Mouse (Mus musculus) lung, embryonic 16.5 days (tissue): ENCODE data around the gene Wif1. TPM values are rescaled to one million over a fixed set of nuclear protein-coding genes. Genes with fewer than 3 reads are reported as not detected.
A peak's percentile ranks its signal among the peaks of the same experiment; 100 is the strongest.

Experiments
- ATAC-seq: fragments of 200-750 bp; cut with Nextera tagmentation; 2 replicates; pipeline ENCODE4 v1.8.0; 2017; ENCODE audit warnings: low read depth, mild to moderate bottlenecking, moderate library complexity
- H3K27ac ChIP-seq: fragments of 300-500 bp; sonication (generic); 2 replicates; pipeline ENCODE4 v1.5.1; 2014; ENCODE audit warnings: mild to moderate bottlenecking, control low read depth, low read length
- H3K27me3 ChIP-seq: fragments of 300-500 bp; sonication (generic); 2 replicates; pipeline ENCODE4 v1.6.1; 2014; ENCODE audit warnings: low read depth, low read length, mixed read lengths; ENCODE audit not compliant: control insufficient read depth, insufficient read depth
- H3K36me3 ChIP-seq: fragments of 300-500 bp; sonication (generic); 2 replicates; pipeline ENCODE4 v1.6.1; 2014; ENCODE audit warnings: low read length; ENCODE audit not compliant: control insufficient read depth, insufficient read depth
- H3K4me1 ChIP-seq: fragments of 300-500 bp; sonication (generic); replicated peaks from 2 replicates; pipeline ENCODE4 v1.6.1; 2014; ENCODE audit warnings: low read length, mixed read lengths; ENCODE audit not compliant: control insufficient read depth, insufficient read depth
- H3K4me2 ChIP-seq: fragments of 300-500 bp; sonication (generic); 2 replicates; pipeline ENCODE4 v1.6.1; 2014; ENCODE audit warnings: low read depth, low read length, control low read depth
- H3K4me3 ChIP-seq: fragments of 300-500 bp; sonication (generic); 2 replicates; pipeline ENCODE4 v1.5.1; 2014; ENCODE audit warnings: mild to moderate bottlenecking, low read length, control low read depth
- H3K9ac ChIP-seq: fragments of 300-500 bp; sonication (generic); 2 replicates; pipeline ENCODE4 v1.6.1; 2014; ENCODE audit warnings: low read length, control low read depth
- H3K9me3 ChIP-seq: fragments of 300-500 bp; sonication (generic); 2 replicates; pipeline ENCODE4 v1.6.1; 2016; ENCODE audit warnings: low read length; ENCODE audit not compliant: control insufficient read depth
- WGBS: fragments of 180-500 bp; shearing (Covaris S2); extraction: QIAGEN DNeasy Blood & Tissue Kit; methylation state at CpG from one replicate; pipeline ENCODE4 v1.1.7; 2014; 5-methylcytosine and 5-hydroxymethylcytosine counted together
- polyA plus RNA-seq: library from polyadenylated mRNA; unstranded; fragments of >200 nt; fragmentation: Nextera tagmentation; extraction: Ambion mirVana; gene quantifications from 2 replicates; pipeline ENCODE4 v1.2.1, GENCODE M21; 2015

The Wif1 gene
- 22.0 and 22.7 TPM in 2 replicates for polyA plus RNA-seq

GRCm38 (mm10) chr10:121033826-121034568 is at the start of gene Wif1:
Wif1 (plus strand) TSS chr10:121033960.
- Histone ChIP-seq H3K36me3 (no peaks in the 10 kb centered on the region), H3K27me3 (peaks cover 11% of the 10 kb centered on the region), H3K4me3 (peak within 1 kb of the TSS; percentile 65), H3K27ac (no peak within 1 kb of the TSS), H3K4me2 (peak within 1 kb of the TSS; percentile 90), H3K4me1 (peaks cover 10% of the 10 kb centered on the region), H3K9ac (peak within 1 kb of the TSS; percentile 63), H3K9me3 (no peaks in the 10 kb centered on the region)
- ATAC-seq = peak; percentile 95
- WGBS = 2% methylated on average over 40 of the region's 49 CpGs

- Histone ChIP-seq H3K27me3 (no peaks in the 10 kb centered on the region), H3K4me2 (no peak overlapping the region), H3K9me3 (no peaks in the 10 kb centered on the region), H3K4me3 (no peak overlapping the region), H3K9ac (no peak overlapping the region), H3K27ac (no peak overlapping the region), H3K4me1 (no peaks in the 10 kb centered on the region), H3K36me3 (no peaks in the 10 kb centered on the region)
- 70% methylated on average over 2 of the region's 2 CpGs for WGBS
- no peak for ATAC-seq
Measured at GRCm38 (mm10) chr10:121002135-121002534, 31.6 kb upstream of the Wif1 start.

- no peak overlapping the region for H3K4me3 ChIP-seq
- peaks cover 2% of the 10 kb centered on the region; the same call in 1 of the 2 replicates for H3K4me1 ChIP-seq
- H3K27ac ChIP-seq = no peak overlapping the region
- H3K36me3 ChIP-seq = no peaks in the 10 kb centered on the region
- 76% methylated on average over 4 of the region's 4 CpGs for WGBS
- H3K4me2 ChIP-seq = no peak overlapping the region
- H3K27me3 ChIP-seq = no peaks in the 10 kb centered on the region
- H3K9ac ChIP-seq = no peak overlapping the region
- no peak for ATAC-seq
- H3K9me3 ChIP-seq = 0 out of 2 replicates have a peak, but pooled peaks cover 6% of the 10 kb centered on the region
Measured at GRCm38 (mm10) chr10:121011496-121011895, 22.3 kb upstream of the Wif1 start.

DNA sequence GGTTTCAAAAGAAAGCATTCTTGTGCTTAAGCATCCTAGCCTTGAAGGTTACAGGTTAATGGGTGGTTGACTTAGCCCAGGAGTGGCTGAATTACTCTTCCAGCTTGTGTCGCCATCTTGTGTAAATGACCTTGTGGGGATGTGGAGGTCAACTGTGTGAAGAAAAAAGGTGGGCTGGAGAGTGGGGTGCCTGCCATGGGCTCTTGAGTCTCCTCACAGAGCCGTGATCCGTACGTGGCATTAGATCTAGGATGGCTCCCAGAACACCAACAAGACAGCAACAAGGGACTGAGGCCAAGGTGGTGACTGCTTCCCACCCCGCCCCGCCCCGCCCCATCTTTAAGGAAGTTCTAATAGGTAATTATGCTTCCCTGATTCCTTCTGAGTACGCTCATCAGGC is 17.5 kb upstream of the Wif1 start:
- Histone ChIP-seq H3K27me3 (no peaks in the 10 kb centered on the region), H3K36me3 (no peaks in the 10 kb centered on the region), H3K4me3 (no peak overlapping the region), H3K4me2 (no peak overlapping the region), H3K27ac (no peak overlapping the region), H3K9ac (no peak overlapping the region), H3K9me3 (0 out of 2 replicates have a peak, but pooled peaks cover 6% of the 10 kb centered on the region), H3K4me1 (peaks cover 9% of the 10 kb centered on the region; the same call in 1 of the 2 replicates)
- ATAC-seq = no peak
- WGBS = 73% methylated on average over 8 of the region's 8 CpGs

- Histone ChIP-seq H3K4me3 (no peak overlapping the region), H3K36me3 (no peaks in the 10 kb centered on the region), H3K27me3 (no peaks in the 10 kb centered on the region), H3K27ac (no peak overlapping the region), H3K4me1 (peaks cover 9% of the 10 kb centered on the region; the same call in 1 of the 2 replicates), H3K4me2 (no peak overlapping the region), H3K9me3 (0 out of 2 replicates have a peak, but pooled peaks cover 6% of the 10 kb centered on the region), H3K9ac (no peak overlapping the region)
- ATAC-seq = peak; percentile 31
- 17% methylated on average over 18 of the region's 18 CpGs for WGBS
Measured at GRCm38 (mm10) chr10:121016711-121017503, 16.9 kb upstream of the Wif1 start.

DNA sequence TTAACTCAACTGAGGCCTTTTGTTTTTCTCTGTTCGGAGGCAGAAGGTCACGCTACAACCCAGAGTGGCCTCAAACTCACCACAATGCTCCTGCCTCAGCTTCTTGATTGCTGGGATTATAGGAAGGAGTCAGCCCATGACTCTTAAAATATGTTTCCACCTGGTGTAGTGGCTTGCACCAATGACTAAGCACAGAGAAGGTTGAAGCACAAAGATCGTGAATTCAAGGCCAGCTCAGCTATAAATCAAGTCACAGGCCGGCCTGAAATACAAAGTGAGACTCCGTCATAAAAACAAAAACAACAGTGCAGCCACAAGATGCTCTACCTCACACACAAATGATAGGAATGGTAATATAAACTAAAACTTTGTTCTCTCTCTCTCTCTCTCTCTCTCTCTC is 10.8 kb upstream of the Wif1 start:
- ATAC-seq = no peak

DNA sequence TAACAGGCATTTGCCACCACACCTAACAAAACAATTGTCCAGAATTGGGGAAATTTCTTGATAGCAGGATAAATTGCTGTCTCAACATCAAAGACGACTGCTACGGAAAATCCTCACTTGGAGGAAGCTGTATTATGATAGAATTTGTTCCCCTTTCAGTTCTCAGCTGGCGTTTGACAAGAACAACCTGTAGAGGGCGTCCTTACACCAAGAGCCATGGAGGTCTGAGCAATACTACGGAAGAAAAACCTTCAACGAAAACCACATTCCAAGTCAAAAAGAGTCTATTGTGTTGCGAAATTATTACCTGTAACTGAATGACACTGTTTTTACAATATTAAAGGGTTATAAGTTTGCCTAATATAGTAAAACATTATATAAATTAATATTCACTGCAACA is 2.0 kb upstream of the Wif1 start:
- Histone ChIP-seq H3K4me1 (peaks cover 10% of the 10 kb centered on the region), H3K36me3 (no peaks in the 10 kb centered on the region), H3K4me2 (no peak overlapping the region), H3K27me3 (peaks cover 11% of the 10 kb centered on the region), H3K27ac (no peak overlapping the region), H3K9me3 (no peaks in the 10 kb centered on the region), H3K4me3 (no peak overlapping the region), H3K9ac (no peak overlapping the region)
- ATAC-seq = no peak
- WGBS = 10% methylated on average over 7 of the region's 7 CpGs

More for the DNA sequence above, 10.8 kb upstream of the Wif1 start:
- H3K4me2 ChIP-seq = no peak overlapping the region
- H3K4me1 ChIP-seq = 0 out of 2 replicates have a peak, but pooled peaks cover 2% of the 10 kb centered on the region
- H3K9me3 ChIP-seq = no peaks in the 10 kb centered on the region
- H3K9ac ChIP-seq = no peak overlapping the region
- no peak overlapping the region for H3K4me3 ChIP-seq
- 51% methylated on average over 5 of the region's 5 CpGs for WGBS
- no peaks in the 10 kb centered on the region for H3K36me3 ChIP-seq
- H3K27ac ChIP-seq = 0 out of 2 replicates have a peak overlapping the region, but pooled peaks have one; percentile 7
- no peaks in the 10 kb centered on the region for H3K27me3 ChIP-seq

- peak overlapping the region; percentile 65 for H3K4me3 ChIP-seq
- H3K27me3 ChIP-seq = peaks cover 11% of the 10 kb centered on the region
- WGBS = under 1% methylated on average over 25 of the region's 25 CpGs
- no peak overlapping the region for H3K27ac ChIP-seq
- H3K9me3 ChIP-seq = no peaks in the 10 kb centered on the region
- no peaks in the 10 kb centered on the region for H3K36me3 ChIP-seq
- peaks cover 10% of the 10 kb centered on the region for H3K4me1 ChIP-seq
- H3K9ac ChIP-seq = peak overlapping the region; percentile 63
- peak overlapping the region; percentile 90 for H3K4me2 ChIP-seq
- ATAC-seq = peak; percentile 90
Measured at GRCm38 (mm10) chr10:121033128-121033791, 500 bp upstream of the Wif1 start.

DNA sequence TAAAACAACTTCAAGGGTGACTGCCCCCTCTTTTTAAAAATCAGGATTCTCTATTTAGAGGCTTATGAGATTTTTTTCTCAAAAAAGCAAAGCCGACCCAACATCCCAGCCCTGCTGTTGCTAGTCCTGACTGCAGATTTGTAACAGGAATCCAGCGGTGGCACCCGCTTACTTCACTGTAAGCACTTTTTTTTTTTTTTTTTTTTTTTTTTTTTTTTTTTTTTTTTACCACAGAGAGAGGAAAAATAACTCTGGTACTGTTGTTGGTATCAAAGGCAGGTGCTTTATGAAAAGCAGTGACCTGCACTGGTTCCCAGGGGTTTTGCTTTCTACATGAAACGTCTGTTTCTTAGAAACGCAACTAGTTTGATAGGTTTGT is 798 bp downstream of the Wif1 start:
- no peak overlapping the region for H3K9ac ChIP-seq
- H3K9me3 ChIP-seq = no peaks in the 10 kb centered on the region
- peak overlapping the region; percentile 90 for H3K4me2 ChIP-seq
- peaks cover 11% of the 10 kb centered on the region for H3K27me3 ChIP-seq
- WGBS = 6% methylated on average over 5 of the region's 5 CpGs
- H3K27ac ChIP-seq = no peak overlapping the region
- no peaks in the 10 kb centered on the region for H3K36me3 ChIP-seq
- H3K4me1 ChIP-seq = peaks cover 10% of the 10 kb centered on the region
- peak overlapping the region; percentile 65 for H3K4me3 ChIP-seq
- no peak for ATAC-seq
